Mouse (Mus musculus): ENCODE measurements around the gene Pla2r1.

The Pla2r1 gene

DNA sequence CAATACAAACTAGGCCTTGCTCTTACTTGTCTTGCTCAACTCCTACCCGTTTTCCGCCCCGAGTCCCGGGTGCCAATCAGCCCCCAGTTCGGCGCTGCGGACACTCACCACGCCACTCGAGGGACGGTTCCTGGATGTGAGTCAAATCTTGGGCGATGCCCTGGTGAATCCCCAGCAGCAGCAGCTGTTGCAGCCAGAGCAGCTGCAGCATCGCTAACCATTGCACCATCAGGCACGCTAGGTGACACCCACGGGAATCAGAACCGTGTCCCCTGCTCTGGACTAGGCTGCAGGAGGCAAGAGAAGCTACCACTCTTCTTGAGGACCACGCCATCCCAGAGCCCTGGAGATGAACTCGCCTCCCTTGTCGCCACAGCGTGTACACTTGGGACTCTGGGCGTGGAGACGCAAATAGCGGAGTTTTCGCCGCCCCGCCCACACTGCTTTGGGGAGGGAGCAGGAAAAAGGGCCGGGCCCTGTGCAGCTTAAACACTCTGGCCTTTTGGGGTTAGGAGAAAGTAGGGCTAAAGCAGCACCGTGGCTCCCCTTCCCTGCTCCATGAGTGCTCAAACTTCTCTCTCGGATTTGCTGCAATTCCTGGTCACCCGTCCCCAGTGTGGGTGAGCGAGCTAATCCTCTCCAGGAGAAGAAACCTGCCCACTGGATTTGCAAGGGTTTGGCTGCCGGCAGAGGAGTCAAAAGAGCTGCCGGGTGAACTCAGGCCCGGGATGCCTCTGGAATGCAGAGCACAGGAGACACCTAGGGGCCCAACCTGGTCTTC lies at the start of gene Pla2r1:
Gene Pla2r1, minus strand, starts transcription at position 407 of the 781 bp plus-strand sequence.
- in situ Hi-C loops (cut with MboI): no loop called here

- in situ Hi-C loops (cut with MboI): no loop called here
Observed at GRCm38 (mm10) chr2:60601326-60601725, 48.2 kb upstream of the Pla2r1 start.

DNA sequence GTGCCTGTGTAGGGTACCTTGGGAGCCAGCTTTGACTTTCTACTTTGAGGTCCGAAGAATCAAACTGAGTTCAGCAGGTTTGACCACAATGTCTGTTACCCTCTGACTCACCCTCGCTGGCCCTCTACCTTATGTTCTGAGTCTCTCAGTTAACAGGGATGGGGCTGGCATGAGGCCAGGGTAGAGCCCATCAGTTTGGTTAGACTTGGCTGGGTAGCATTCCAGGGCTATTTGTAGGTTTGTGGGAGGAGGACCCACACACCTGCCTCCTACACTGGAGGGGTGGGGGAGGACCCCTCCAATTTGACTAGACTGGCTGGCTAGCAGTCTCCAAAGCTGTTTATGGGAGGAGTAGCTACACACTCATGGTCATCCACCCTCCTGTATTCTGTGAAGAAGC lies 47.8 kb upstream of the Pla2r1 start:
- in situ Hi-C loops (cut with MboI): no loop called here

DNA sequence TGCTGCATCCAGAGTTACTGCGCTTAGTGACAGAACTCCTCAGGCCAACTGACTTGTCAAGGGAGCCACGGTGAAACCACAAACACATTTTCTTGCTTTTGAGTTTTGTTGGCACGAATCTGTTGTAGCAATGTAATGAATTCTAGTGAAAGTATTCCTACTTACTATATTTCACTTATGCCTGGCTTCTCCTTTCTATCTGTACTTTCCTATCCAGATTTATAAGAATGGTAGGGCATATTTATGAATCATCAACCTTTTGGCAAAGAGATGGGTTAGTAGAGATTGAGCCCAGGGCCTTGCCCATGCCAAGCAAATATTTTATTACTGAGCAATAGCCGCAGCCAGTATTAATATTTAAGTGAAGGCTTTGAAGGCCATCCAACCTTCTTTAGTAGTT lies 30.3 kb upstream of the Pla2r1 start:
- in situ Hi-C loops (cut with MboI): no loop called here

DNA sequence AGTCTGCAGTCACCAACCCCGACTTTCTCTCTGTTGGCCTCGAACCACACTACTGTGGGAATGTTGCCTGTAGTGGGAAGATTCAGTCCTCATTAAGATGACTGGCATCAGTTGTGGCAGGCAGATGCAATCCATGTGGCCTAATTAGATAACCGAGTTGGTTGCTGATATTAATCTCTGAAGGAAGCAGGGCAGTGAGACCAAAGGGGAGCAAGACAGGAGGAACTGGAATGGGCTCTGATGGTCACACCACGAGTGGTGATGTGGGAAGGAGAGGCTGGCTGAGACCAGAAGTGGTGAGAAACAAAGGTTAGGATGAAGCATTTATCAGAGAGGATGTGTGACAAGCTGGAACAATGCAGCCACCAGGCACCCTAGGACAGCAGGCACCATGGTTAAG lies 1.5 kb upstream of the Pla2r1 start:
- in situ Hi-C loops (cut with MboI): no loop called here

DNA sequence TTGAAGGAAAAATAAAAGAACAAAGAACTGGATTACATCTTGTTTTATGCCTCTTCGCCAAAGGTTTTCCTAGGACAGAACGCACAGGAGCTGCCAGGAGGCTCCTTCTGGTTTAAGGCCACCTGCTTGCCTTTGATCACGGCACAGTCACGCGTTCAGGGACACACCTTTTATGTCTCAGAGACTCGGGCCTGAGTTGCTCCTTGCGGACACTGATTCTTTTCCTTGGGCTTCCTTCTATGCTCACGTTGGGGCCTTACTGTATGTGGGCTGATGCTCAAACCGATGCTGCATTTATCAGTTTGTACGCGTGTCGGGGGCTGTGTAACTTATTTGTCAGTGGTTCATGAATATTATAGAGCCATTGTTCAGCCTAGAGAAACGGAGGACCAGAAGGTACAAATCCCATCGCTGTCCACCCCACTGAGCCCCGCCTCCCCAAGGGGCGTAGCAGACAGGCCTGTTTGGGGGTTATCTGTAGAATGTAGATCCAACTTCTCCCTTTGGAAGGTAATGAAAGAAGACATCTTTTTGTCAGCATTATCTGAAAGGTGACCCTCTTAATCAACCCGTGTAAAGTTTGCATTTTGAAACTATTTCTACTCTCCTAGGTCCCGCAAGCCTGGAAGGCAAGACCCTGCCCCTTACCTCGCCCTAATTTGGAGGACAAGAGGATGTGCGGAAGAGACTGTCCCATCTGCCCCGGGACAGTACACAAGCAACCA lies 769 bp downstream of the Pla2r1 start:
- in situ Hi-C loops (cut with MboI): no loop called here

GRCm38 (mm10) chr2:60551673-60552072 lies 1.4 kb downstream of the Pla2r1 start:
- in situ Hi-C loops (cut with MboI): no loop called here

- in situ Hi-C loops (cut with MboI): no loop called here
Observed at GRCm38 (mm10) chr2:60550521-60550920, 2.6 kb downstream of the Pla2r1 start.

DNA sequence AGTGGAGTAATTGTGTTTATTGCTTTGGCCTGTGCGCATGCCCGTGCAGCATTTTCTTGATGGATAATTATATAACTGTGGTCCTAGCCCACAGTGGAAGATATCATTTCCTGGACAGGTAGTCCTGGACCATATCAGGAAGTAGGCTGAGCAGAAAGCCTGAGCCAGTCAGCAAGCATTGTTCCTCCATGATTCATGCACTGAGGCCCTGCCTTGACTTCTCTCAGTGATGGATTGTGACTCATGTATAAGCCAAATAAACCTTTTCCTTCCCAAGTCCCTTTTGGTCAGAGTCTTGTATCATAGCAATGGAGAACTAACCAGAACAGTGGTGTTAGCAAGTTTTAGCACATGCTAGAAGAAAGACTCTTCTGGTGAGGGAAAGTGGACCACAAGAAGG lies 3.3 kb downstream of the Pla2r1 start:
- in situ Hi-C loops (cut with MboI): no loop called here

GRCm38 (mm10) chr2:60546082-60546481 lies 7.0 kb downstream of the Pla2r1 start:
- in situ Hi-C loops (cut with MboI): no loop called here

GRCm38 (mm10) chr2:60544006-60544405 lies 9.1 kb downstream of the Pla2r1 start:
- in situ Hi-C loops (cut with MboI): no loop called here

- in situ Hi-C loops (cut with MboI): no loop called here
Observed at GRCm38 (mm10) chr2:60541745-60542144, 11.4 kb downstream of the Pla2r1 start.

- in situ Hi-C loops (cut with MboI): no loop called here
Observed at GRCm38 (mm10) chr2:60540346-60540745, 12.8 kb downstream of the Pla2r1 start.

GRCm38 (mm10) chr2:60538710-60539109 lies 14.4 kb downstream of the Pla2r1 start:
- in situ Hi-C loops (cut with MboI): no loop called here

DNA sequence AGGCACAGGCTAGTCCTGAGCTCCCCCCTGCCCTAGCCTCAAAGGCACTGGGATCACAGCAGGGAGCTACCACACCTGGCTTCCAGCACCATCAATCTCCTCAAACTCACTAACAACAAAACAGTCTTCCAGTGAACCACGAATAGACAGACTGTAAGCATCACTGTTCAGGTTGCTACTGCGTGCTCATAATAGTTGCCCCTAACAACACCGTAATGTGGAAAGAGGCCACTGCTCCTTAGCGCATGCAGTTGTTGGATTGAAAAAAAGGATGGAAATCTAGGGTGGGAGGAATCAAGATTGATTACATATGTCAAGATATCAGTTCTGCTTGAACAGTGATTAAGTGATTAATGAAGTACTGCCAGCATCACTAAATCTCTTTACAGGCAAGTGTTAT lies 14.8 kb downstream of the Pla2r1 start:
- in situ Hi-C loops (cut with MboI): no loop called here

DNA sequence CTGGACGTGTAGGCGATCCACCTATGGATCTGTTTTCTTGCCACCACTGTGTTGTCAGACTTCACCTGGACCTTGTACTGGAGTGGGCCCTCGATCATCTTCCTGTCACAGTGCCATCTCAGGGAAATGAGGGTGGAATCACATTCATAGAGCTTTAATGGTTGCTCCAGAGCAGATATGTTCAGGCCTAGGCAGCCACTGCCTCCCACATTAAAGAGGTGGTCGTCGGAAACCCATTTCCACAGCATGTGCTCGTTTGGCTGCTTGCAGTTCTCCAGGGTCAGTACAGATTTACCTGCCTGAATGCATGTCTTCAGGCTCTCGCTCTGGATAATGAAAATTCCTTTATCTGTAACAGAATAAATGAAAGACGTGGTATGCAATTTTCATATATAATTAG lies 18.4 kb downstream of the Pla2r1 start:
- in situ Hi-C loops (cut with MboI): no loop called here

- in situ Hi-C loops (cut with MboI): no loop called here
Observed at GRCm38 (mm10) chr2:60533026-60533425, 20.1 kb downstream of the Pla2r1 start.

- in situ Hi-C loops (cut with MboI): no loop called here
Observed at GRCm38 (mm10) chr2:60532495-60532894, 20.6 kb downstream of the Pla2r1 start.

DNA sequence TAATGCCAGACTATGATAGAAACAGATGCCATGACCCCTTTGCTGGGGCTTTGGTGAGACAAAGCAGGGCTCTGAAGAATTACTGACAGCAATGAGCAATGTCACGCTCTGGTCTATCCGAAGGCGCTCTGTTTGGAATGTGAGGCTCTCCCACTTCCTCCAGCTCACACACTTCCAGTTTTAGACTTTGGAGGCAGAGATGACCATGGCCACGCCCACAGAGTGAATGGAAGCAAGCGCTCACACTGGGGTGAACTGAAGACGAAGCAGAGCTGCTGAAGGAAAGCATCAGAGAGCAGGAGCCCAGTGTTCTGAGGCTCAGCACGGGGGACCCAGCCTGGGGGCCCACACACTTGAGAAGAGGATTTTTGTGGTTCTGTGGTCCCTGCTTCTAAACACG lies 37.3 kb downstream of the Pla2r1 start:
- in situ Hi-C loops (cut with MboI): no loop called here

DNA sequence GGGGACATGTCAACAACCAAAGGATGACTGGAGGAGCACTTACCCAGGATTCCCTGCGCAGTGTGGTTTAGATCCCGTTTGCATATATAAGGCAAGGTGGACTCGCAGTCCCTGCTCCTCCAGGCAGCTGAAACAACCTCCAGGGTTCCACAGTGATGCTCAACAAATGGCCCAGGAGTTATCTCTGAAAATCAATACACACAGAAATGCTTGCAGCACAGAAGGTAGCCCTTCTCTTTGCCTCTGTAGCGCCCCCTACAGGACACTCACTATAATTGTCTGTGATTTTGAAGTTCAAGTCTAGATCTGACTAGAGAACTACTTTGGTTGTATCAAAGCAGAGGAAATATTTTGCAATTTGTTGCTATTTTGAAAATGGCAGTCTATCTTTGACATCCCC lies 38.2 kb downstream of the Pla2r1 start:
- in situ Hi-C loops (cut with MboI): no loop called here

- in situ Hi-C loops (cut with MboI): no loop called here
Observed at GRCm38 (mm10) chr2:60510718-60511117, 42.4 kb downstream of the Pla2r1 start.

DNA sequence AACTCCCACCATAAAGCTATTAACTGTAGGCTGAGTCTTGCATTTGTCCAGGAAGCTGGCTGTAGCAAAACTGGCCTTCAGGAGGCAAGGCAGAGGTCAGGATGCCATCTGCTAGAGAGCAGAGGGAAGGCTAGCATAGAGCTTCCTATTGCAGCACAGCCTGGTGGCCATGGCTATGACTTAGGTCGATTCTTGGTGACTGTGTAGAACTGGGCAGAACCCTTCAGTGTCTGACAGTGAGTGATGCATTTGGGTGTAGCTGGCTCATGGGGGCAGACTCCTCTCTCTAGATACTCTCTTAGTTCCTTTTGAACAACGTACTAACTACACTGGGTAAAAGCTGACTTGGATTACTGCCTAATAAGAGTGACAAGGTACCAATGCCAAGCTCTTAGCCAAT lies 48.0 kb downstream of the Pla2r1 start:
- in situ Hi-C loops (cut with MboI): no loop called here

GRCm38 (mm10) chr2:60504718-60505117 lies 48.4 kb downstream of the Pla2r1 start:
- in situ Hi-C loops (cut with MboI): no loop called here

All from mature B cell (primary cell).